Mouse (Mus musculus) MEL (cell line): ENCODE data around the gene Ctdnep1. TPM values are rescaled to one million over a fixed set of nuclear protein-coding genes. Genes with fewer than 3 reads are reported as not detected.

Experiments used
- DNase-seq: peaks from one replicate; pipeline ENCODE4 v3.0.0; 2011; ENCODE audit warnings: low read depth, low spot score
- H3K27ac ChIP-seq: 2 replicates; pipeline ENCODE4 v1.5.1; 2012; ENCODE audit warnings: low read depth, mild to moderate bottlenecking, control low read depth, low read length, moderate library complexity; ENCODE audit not compliant: control insufficient read depth
- H3K27me3 ChIP-seq, 2 experiments: fragments of 150-350 bp in 1 of 2; sonication (generic) in 1 of 2; 2 replicates each; pipeline ENCODE4 v1.6.1; 2012; ENCODE audit warnings: low read length in 2 of 2, mild to moderate bottlenecking in 2 of 2, improper control_type of control experiment in 1 of 2, moderate library complexity in 1 of 2; ENCODE audit not compliant: insufficient read depth in 2 of 2, control insufficient read depth in 1 of 2
- H3K36me3 ChIP-seq, 2 experiments: 2 replicates each; pipeline ENCODE4 v1.6.1; 2012 to 2014; ENCODE audit warnings: low read length in 2 of 2, improper control_type of control experiment in 1 of 2, inconsistent platforms in 1 of 2, mild to moderate bottlenecking in 1 of 2; ENCODE audit not compliant: insufficient read depth in 2 of 2, control insufficient read depth in 1 of 2
- H3K4me1 ChIP-seq, 2 experiments: fragments of 150-350 bp in 1 of 2; sonication (generic) in 1 of 2; 2 replicates each; pipeline ENCODE4 v1.6.1; 2012; ENCODE audit warnings: low read length in 2 of 2, improper control_type of control experiment in 1 of 2, mild to moderate bottlenecking in 1 of 2; ENCODE audit not compliant: insufficient read depth in 2 of 2, control insufficient read depth in 1 of 2
- H3K4me3 ChIP-seq, 2 experiments: fragments of 150-350 bp in 1 of 2; sonication (generic) in 1 of 2; 2 replicates each; pipeline ENCODE4 v1.5.1; 2012; ENCODE audit warnings: low read depth in 2 of 2, low read length in 2 of 2, mild to moderate bottlenecking in 2 of 2, moderate library complexity in 2 of 2, control low read depth in 1 of 2, improper control_type of control experiment in 1 of 2; ENCODE audit not compliant: control insufficient read depth in 1 of 2, insufficient read depth in 1 of 2
- H3K79me2 ChIP-seq: 2 replicates; pipeline ENCODE4 v1.6.1; 2012; ENCODE audit warnings: mild to moderate bottlenecking, low read length, moderate library complexity; ENCODE audit not compliant: control insufficient read depth, poor library complexity, insufficient read depth
- H3K9ac ChIP-seq: 2 replicates; pipeline ENCODE4 v1.6.1; 2012; ENCODE audit warnings: low read depth, mild to moderate bottlenecking, control low read depth, low read length, moderate library complexity; ENCODE audit not compliant: control insufficient read depth, poor library complexity, severe bottlenecking
- H3K9me3 ChIP-seq: fragments of 150-350 bp; sonication (generic); replicated peaks from 2 replicates; pipeline ENCODE4 v1.6.1; 2012; ENCODE audit warnings: mild to moderate bottlenecking, low read length, improper control_type of control experiment, moderate library complexity; ENCODE audit not compliant: insufficient read depth
- BHLHE40 ChIP-seq: IDR thresholded peaks from 2 replicates; pipeline ENCODE4 v1.6.1; 2012; ENCODE audit warnings: low read depth, mild to moderate bottlenecking, inconsistent platforms, low read length, improper control_type of control experiment, borderline replicate concordance
- CHD2 ChIP-seq: IDR thresholded peaks from 2 replicates; pipeline ENCODE4 v1.6.1; 2011; ENCODE audit warnings: low read length, improper control_type of control experiment
- ELF1 ChIP-seq: IDR thresholded peaks from 2 replicates; pipeline ENCODE4 v1.6.1; 2014; ENCODE audit warnings: low read depth, mild to moderate bottlenecking, inconsistent platforms, low read length, improper control_type of control experiment, moderate library complexity
- EP300 ChIP-seq, 2 experiments: IDR thresholded peaks; 2 replicates each; pipeline ENCODE4 v1.6.1; 2011; ENCODE audit warnings: improper control_type of control experiment in 2 of 2, low read length in 2 of 2, low read depth in 1 of 2, mild to moderate bottlenecking in 1 of 2
- ETS1 ChIP-seq: IDR thresholded peaks from 2 replicates; pipeline ENCODE4 v1.6.1; 2012; ENCODE audit warnings: low read depth, mild to moderate bottlenecking, inconsistent platforms, low read length, improper control_type of control experiment, moderate library complexity
- HCFC1 ChIP-seq: IDR thresholded peaks from 2 replicates; pipeline ENCODE4 v1.6.1; 2012; ENCODE audit warnings: low read depth, mild to moderate bottlenecking, inconsistent platforms, low read length, improper control_type of control experiment, moderate library complexity
- KAT2A ChIP-seq: conservative IDR thresholded peaks from 2 replicates; pipeline ENCODE4 v1.6.1; 2012; ENCODE audit warnings: low read depth, low read length, improper control_type of control experiment, inconsistent platforms
- MAFK ChIP-seq: IDR thresholded peaks from 2 replicates; pipeline ENCODE4 v1.6.1; 2011; ENCODE audit warnings: low read depth, mild to moderate bottlenecking, low read length, improper control_type of control experiment, borderline replicate concordance
- MAX ChIP-seq: IDR thresholded peaks from 2 replicates; pipeline ENCODE4 v1.6.1; 2011; ENCODE audit warnings: low read length, improper control_type of control experiment
- MEF2A ChIP-seq: IDR thresholded peaks from 2 replicates; pipeline ENCODE4 v1.6.1; 2014; ENCODE audit warnings: low read depth, mild to moderate bottlenecking, inconsistent platforms, low read length, improper control_type of control experiment; ENCODE audit not compliant: poor library complexity, insufficient replicate concordance, severe bottlenecking; ENCODE audit errors: extremely low read depth
- MYC ChIP-seq: IDR thresholded peaks from 2 replicates; pipeline ENCODE4 v1.6.1; 2011; ENCODE audit warnings: low read depth, mild to moderate bottlenecking, low read length, improper control_type of control experiment, moderate library complexity
- NELFE ChIP-seq: IDR thresholded peaks from 2 replicates; pipeline ENCODE4 v1.6.1; 2011; ENCODE audit warnings: low read depth, low read length, improper control_type of control experiment
- POLR2A ChIP-seq, 2 experiments: IDR thresholded peaks; 2 replicates each; pipeline ENCODE4 v1.6.1; 2011 to 2012; ENCODE audit warnings: low read length in 2 of 2, mild to moderate bottlenecking in 2 of 2, control low read depth in 1 of 2, improper control_type of control experiment in 1 of 2, low read depth in 1 of 2, moderate library complexity in 1 of 2; ENCODE audit not compliant: control insufficient read depth in 1 of 2, insufficient read depth in 1 of 2, poor library complexity in 1 of 2
- POLR2AphosphoS2 ChIP-seq: IDR thresholded peaks from 2 replicates; pipeline ENCODE4 v1.6.1; 2011; ENCODE audit warnings: low read length, improper control_type of control experiment
- POLR2AphosphoS5 ChIP-seq: IDR thresholded peaks from 2 replicates; pipeline ENCODE4 v1.6.1; 2012; ENCODE audit warnings: low read depth, borderline replicate concordance, mild to moderate bottlenecking, inconsistent platforms, low read length, moderate library complexity, mixed read lengths
- RCOR1 ChIP-seq: IDR thresholded peaks from 2 replicates; pipeline ENCODE4 v1.6.1; 2012; ENCODE audit warnings: low read depth, mild to moderate bottlenecking, inconsistent platforms, low read length, improper control_type of control experiment
- SIN3A ChIP-seq: IDR thresholded peaks from 2 replicates; pipeline ENCODE4 v1.6.1; 2012; ENCODE audit warnings: low read length, improper control_type of control experiment, inconsistent platforms
- TAL1 ChIP-seq: IDR thresholded peaks from 2 replicates; pipeline ENCODE4 v1.6.1; 2012; ENCODE audit warnings: mild to moderate bottlenecking, inconsistent platforms, low read length, moderate library complexity, mixed read lengths
- TCF12 ChIP-seq: IDR thresholded peaks from 2 replicates; pipeline ENCODE4 v1.6.1; 2014; ENCODE audit warnings: low read depth, mild to moderate bottlenecking, inconsistent platforms, low read length, improper control_type of control experiment, moderate library complexity
- USF1 ChIP-seq: IDR thresholded peaks from 2 replicates; pipeline ENCODE4 v1.6.1; 2014; ENCODE audit warnings: low read depth, mild to moderate bottlenecking, inconsistent platforms, low read length, improper control_type of control experiment, moderate library complexity
- USF2 ChIP-seq, 2 experiments: IDR thresholded peaks; 2 replicates each; pipeline ENCODE4 v1.6.1; 2011 to 2012; ENCODE audit warnings: improper control_type of control experiment in 2 of 2, low read length in 2 of 2, borderline replicate concordance in 1 of 2, inconsistent platforms in 1 of 2, low read depth in 1 of 2, mild to moderate bottlenecking in 1 of 2; ENCODE audit not compliant: insufficient read depth in 1 of 2
- ZMIZ1 ChIP-seq: IDR thresholded peaks from 2 replicates; pipeline ENCODE4 v1.6.1; 2012; ENCODE audit warnings: low read depth, mild to moderate bottlenecking, inconsistent platforms, low read length, improper control_type of control experiment, moderate library complexity
- polyA plus RNA-seq, 2 experiments: library from polyadenylated mRNA; stranded (reverse) in 1 of 2; unstranded in 1 of 2; fragments of >175 nt in 1 of 2; fragments of >200 nt in 1 of 2; gene quantifications; 2 replicates each; pipeline versions ENCODE4 v1.2.1 to v1.2.4; 2012; ENCODE audit warnings: low replicate concordance in 2 of 2, low read depth in 1 of 2; ENCODE audit not compliant: insufficient read length in 2 of 2, insufficient read depth in 1 of 2, missing spikeins in 1 of 2
- total RNA-seq: library from RNA; depleted of rRNA; stranded (reverse); fragments of 300-350 nt; gene quantifications from 2 replicates; pipeline ENCODE4 v1.2.3, GENCODE M21; 2012

The Ctdnep1 gene
- total and polyA plus RNA-seq, 3 experiments, result 47.3 to 133 TPM; not detected in 1

GRCm38 (mm10) chr11:69995391-69995960 is 14.5 kb downstream of the Ctdnep1 start, which contains the start of gene Phf23 (continued):
- peak; percentile 95 for TF ChIP-seq SIN3A

GRCm38 (mm10) chr11:69996161-69997061 is 15.5 kb downstream of the Ctdnep1 start:
- Histone ChIP-seq H3K9ac (peak overlapping the region; percentile 99), H3K27me3 (no peaks in the 10 kb centered on the region), H3K4me1 (peaks cover 12 to 40% of the 10 kb centered on the region in 2 experiments), H3K79me2 (peaks cover 41% of the 10 kb centered on the region), H3K9me3 (no peaks in the 10 kb centered on the region), H3K4me3 (peak overlapping the region; percentile 66 to 98), H3K27ac (peak overlapping the region; percentile 88)
- peak; percentile 79 for DNase-seq
- TF ChIP-seq BHLHE40 (no peak), POLR2AphosphoS5 (no peak), TCF12 (0 out of 2 replicates have a peak, but pooled peaks have one; percentile 1), RCOR1 (no peak), ZMIZ1 (peak; percentile 29; the same call in 1 of the 2 replicates), USF1 (no peak), HCFC1 (peak; percentile 38), ETS1 (0 out of 2 replicates have a peak, but pooled peaks have one; percentile 31), MAX (no peak), USF2 (IDR thresholded peaks at IDR 0.05; ENCODE audit: borderline replicate concordance in 1 of 2, insufficient read depth in 1 of 2, low read depth in 1 of 2, low read length in 2 of 2) (no peak), SIN3A (0 out of 2 replicates have a peak, but pooled peaks have one; percentile 18), POLR2AphosphoS2 (no peak)
- TF ChIP-seq, all 39 proteins: peak for 5
- H3K36me3 ChIP-seq, result peaks cover 8 to 44% of the 10 kb centered on the region in 2 experiments

GRCm38 (mm10) chr11:69997070-69997509 is 16.1 kb downstream of the Ctdnep1 start:
- Histone ChIP-seq H3K4me1 (peaks cover 16 to 46% of the 10 kb centered on the region in 2 experiments), H3K9ac (peak overlapping the region; percentile 99), H3K27ac (peak overlapping the region; percentile 88), H3K36me3 (peaks cover 8 to 51% of the 10 kb centered on the region in 2 experiments), H3K27me3 (no peaks in the 10 kb centered on the region), H3K79me2 (peaks cover 42% of the 10 kb centered on the region), H3K9me3 (no peaks in the 10 kb centered on the region), H3K4me3 (peak overlapping the region; percentile 66 to 98)
- peak; percentile 89 for DNase-seq
- 0 out of 2 replicates have a peak, but pooled peaks have one; percentile 40 for TF ChIP-seq POLR2AphosphoS2
- TF ChIP-seq NELFE, result peak; percentile 79
- TF ChIP-seq MYC, result 0 out of 2 replicates have a peak, but pooled peaks have one; percentile 14
- no peak for TF ChIP-seq SIN3A
- peak; percentile 37; the same call in 1 of the 2 replicates for TF ChIP-seq TCF12
- 0 out of 2 replicates have a peak, but pooled peaks have one; percentile 78 for TF ChIP-seq ZMIZ1
- no peak for TF ChIP-seq ELF1
- TF ChIP-seq BHLHE40, result 0 out of 2 replicates have a peak, but pooled peaks have one; percentile 20
- 0 out of 4 replicates have a peak, but pooled peaks of 1 of the 2 experiments have one; percentile 13 for TF ChIP-seq EP300 (IDR thresholded peaks at IDR 0.05; ENCODE audit: low read depth in 1 of 2, low read length in 2 of 2)
- TF ChIP-seq TAL1, result no peak
- no peak for TF ChIP-seq MEF2A
- TF ChIP-seq MAFK, result no peak
- peak; percentile 29; the same call in 1 of the 2 replicates for TF ChIP-seq CHD2
- TF ChIP-seq KAT2A, result no peak
- no peak for TF ChIP-seq ETS1
- TF ChIP-seq HCFC1, result peak; percentile 33
- TF ChIP-seq POLR2A (IDR thresholded peaks at IDR 0.05; ENCODE audit: control insufficient read depth in 1 of 2, insufficient read depth in 1 of 2, low read depth in 1 of 2, low read length in 2 of 2, poor library complexity in 1 of 2), result peak; percentile 62 to 86; a peak in 3 of 4 replicates
- TF ChIP-seq USF1, result no peak
